Mouse (Mus musculus): ENCODE measurements around the gene Heca. TPM values are rescaled to one million over a fixed set of nuclear protein-coding genes. Genes with fewer than 3 reads are reported as not detected.
"Not testable (repeated sequence)": the region's sequence is repeated elsewhere in the genome, so short reads cannot be mapped to it uniquely, and the experiment has no call there.

The Heca gene
- polyA plus RNA-seq, 1 experiment from 2014 or later = 4.8 TPM

DNA sequence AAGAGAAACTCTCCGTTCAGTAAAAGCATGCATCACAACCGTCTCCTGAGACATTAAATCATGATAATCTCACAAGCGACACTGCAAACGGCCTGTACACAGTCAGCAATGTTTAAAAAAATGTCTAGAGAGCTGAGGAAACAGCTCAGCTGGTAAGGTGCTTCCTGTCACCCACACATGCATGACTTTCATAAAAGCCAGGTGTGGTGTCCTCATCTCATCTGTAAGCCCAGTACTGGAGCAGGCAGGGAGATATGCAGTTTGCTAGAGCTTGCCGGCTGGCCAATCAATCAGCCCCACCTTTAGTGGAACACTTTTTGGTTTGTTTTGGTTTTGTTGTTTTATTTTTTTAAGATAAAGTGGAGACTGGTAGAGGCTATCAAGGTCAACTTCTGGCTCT is 27.9 kb downstream of the Heca start:
- Histone ChIP-seq H3K9me3 (ENCODE audit: control insufficient read depth, low read length) (no peaks in the 10 kb centered on the region), H3K4me3 (ENCODE audit: low read depth, low read length) (no peak overlapping the region), H3K36me3 (ENCODE audit: control insufficient read depth, insufficient read depth, low read length) (no peaks in the 10 kb centered on the region; the same call in 1 of the 2 replicates), H3K27ac (ENCODE audit: low read depth, low read length) (no peak overlapping the region), H3K4me1 (replicated peaks; ENCODE audit: control insufficient read depth, insufficient read depth, low read length) (no peaks in the 10 kb centered on the region), H3K9ac (ENCODE audit: low read length) (no peak overlapping the region), H3K4me2 (ENCODE audit: low read depth, low read length, severe bottlenecking) (no peak overlapping the region), H3K27me3 (ENCODE audit: control insufficient read depth, insufficient read depth, low read length) (no peaks in the 10 kb centered on the region)
- no peak for DNase-seq (ENCODE audit: low spot score)
- 85% methylated on average over 5 of the region's 5 CpGs for WGBS
- ATAC-seq (replicated peaks; ENCODE audit: low FRiP score) = no peak

DNA sequence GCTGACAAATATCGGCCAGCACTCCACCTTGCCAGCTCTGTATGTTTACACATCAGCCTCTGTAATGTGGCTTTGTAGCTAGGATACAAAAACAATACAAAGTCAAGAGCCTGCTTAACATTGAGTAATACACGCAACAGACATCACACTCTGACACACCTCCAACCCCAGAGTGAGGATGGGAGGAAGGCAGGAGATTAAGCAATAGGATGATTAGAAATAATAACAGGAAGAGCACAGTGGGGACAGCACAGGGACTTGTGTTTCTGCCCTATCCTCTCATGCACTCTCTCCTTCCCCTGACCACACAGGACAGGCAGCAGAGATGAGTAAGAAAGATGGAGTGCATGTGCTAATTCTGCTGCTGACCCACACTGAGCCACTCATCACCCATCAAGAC is 28.8 kb downstream of the Heca start:
- Histone ChIP-seq H3K4me1 (replicated peaks; ENCODE audit: control insufficient read depth, insufficient read depth, low read length) (no peaks in the 10 kb centered on the region), H3K9ac (ENCODE audit: low read length) (no peak overlapping the region), H3K9me3 (ENCODE audit: control insufficient read depth, low read length) (no peaks in the 10 kb centered on the region), H3K27me3 (ENCODE audit: control insufficient read depth, insufficient read depth, low read length) (no peaks in the 10 kb centered on the region), H3K4me2 (ENCODE audit: low read depth, low read length, severe bottlenecking) (no peak overlapping the region), H3K4me3 (ENCODE audit: low read depth, low read length) (no peak overlapping the region), H3K27ac (ENCODE audit: low read depth, low read length) (no peak overlapping the region), H3K36me3 (ENCODE audit: control insufficient read depth, insufficient read depth, low read length) (no peaks in the 10 kb centered on the region; the same call in 1 of the 2 replicates)
- DNase-seq (ENCODE audit: low spot score) (no peak), ATAC-seq (replicated peaks; ENCODE audit: low FRiP score) (no peak)
- 90% methylated on average over 2 of the region's 2 CpGs for WGBS

DNA sequence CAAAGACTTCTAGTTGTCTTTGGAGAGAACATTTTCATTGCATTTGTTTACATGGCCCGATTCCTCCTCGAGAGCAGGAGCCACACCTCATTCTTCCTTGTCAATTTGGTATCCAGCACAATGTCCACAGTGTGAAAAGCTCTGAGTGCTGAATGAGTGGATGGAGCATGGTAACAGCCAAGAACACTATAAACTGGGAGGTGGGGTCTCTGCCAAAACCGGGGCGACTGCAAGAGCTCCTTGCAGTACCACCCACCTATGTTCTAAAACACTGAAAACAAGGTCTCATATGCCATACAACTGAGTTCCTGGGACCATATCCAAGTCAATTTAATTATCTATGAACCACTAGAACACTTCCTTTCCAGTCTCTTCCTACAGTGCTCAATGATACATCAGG is 39.1 kb downstream of the Heca start:
- Histone ChIP-seq H3K9ac (ENCODE audit: low read length) (no peak overlapping the region), H3K4me3 (ENCODE audit: low read depth, low read length) (no peak overlapping the region), H3K36me3 (ENCODE audit: control insufficient read depth, insufficient read depth, low read length) (no peaks in the 10 kb centered on the region), H3K27me3 (ENCODE audit: control insufficient read depth, insufficient read depth, low read length) (no peaks in the 10 kb centered on the region), H3K4me1 (replicated peaks; ENCODE audit: control insufficient read depth, insufficient read depth, low read length) (no peaks in the 10 kb centered on the region), H3K9me3 (ENCODE audit: control insufficient read depth, low read length) (no peaks in the 10 kb centered on the region), H3K4me2 (ENCODE audit: low read depth, low read length, severe bottlenecking) (no peak overlapping the region), H3K27ac (ENCODE audit: low read depth, low read length) (no peak overlapping the region)
- 89% methylated on average over 4 of the region's 4 CpGs for WGBS
- no peak for DNase-seq (ENCODE audit: low spot score)
- ATAC-seq (replicated peaks; ENCODE audit: low FRiP score) = no peak

DNA sequence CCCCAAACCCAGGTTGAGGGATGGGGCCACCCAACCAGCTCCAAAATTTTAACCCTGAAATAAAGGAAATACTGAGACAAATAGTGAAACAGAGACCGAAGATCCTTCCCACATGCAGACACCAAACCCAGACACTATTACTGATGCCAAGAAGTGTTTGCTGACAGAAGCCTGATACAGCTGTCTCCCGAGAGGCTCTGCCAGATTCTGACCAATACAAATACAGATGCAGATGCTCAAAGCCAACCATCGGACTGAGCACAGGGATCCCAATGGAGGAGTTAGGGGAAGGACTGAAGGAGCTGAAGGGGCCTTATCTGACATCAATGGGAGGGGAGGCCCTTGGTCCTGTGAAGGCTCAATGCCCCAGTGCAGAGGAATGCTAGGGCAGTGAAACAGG is 41.5 kb downstream of the Heca start:
- not testable (repeated sequence) for H3K9me3 ChIP-seq (ENCODE audit: control insufficient read depth, low read length); H3K9ac ChIP-seq (ENCODE audit: low read length); H3K27ac ChIP-seq (ENCODE audit: low read depth, low read length); ATAC-seq (replicated peaks; ENCODE audit: low FRiP score); H3K4me2 ChIP-seq (ENCODE audit: low read depth, low read length, severe bottlenecking); H3K27me3 ChIP-seq (ENCODE audit: control insufficient read depth, insufficient read depth, low read length); H3K4me3 ChIP-seq (ENCODE audit: low read depth, low read length); DNase-seq (ENCODE audit: low spot score); H3K36me3 ChIP-seq (ENCODE audit: control insufficient read depth, insufficient read depth, low read length); H3K4me1 ChIP-seq (replicated peaks; ENCODE audit: control insufficient read depth, insufficient read depth, low read length)
- 84% methylated on average over 3 of the region's 3 CpGs for WGBS

DNA sequence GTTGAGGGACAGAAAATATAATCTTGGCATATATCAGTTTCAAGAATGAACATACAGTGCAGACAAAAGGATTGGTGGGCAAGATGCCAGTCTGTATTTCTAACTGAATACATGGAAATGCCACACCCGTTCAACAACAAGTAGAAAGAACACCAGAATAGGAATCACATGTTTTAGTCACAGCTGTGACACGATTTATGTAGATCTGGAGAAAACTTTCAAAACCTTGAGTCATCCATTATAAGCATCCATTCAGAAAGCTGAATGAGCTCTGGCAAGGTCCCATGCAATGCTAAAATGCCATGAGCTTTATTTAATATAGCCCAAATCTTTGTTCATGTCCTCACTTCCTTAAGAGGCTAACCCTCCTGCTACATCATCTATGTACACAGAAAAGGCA is 44.4 kb downstream of the Heca start:
- Histone ChIP-seq H3K4me3 (ENCODE audit: low read depth, low read length) (no peak overlapping the region), H3K4me1 (replicated peaks; ENCODE audit: control insufficient read depth, insufficient read depth, low read length) (no peaks in the 10 kb centered on the region), H3K36me3 (ENCODE audit: control insufficient read depth, insufficient read depth, low read length) (no peaks in the 10 kb centered on the region; the same call in 1 of the 2 replicates), H3K27ac (ENCODE audit: low read depth, low read length) (no peak overlapping the region), H3K9me3 (ENCODE audit: control insufficient read depth, low read length) (no peaks in the 10 kb centered on the region), H3K4me2 (ENCODE audit: low read depth, low read length, severe bottlenecking) (no peak overlapping the region), H3K9ac (ENCODE audit: low read length) (no peak overlapping the region), H3K27me3 (ENCODE audit: control insufficient read depth, insufficient read depth, low read length) (no peaks in the 10 kb centered on the region)
- ATAC-seq (replicated peaks; ENCODE audit: low FRiP score) (no peak), DNase-seq (ENCODE audit: low spot score) (no peak)
- WGBS = 83% methylated on average over 2 of the region's 2 CpGs

DNA sequence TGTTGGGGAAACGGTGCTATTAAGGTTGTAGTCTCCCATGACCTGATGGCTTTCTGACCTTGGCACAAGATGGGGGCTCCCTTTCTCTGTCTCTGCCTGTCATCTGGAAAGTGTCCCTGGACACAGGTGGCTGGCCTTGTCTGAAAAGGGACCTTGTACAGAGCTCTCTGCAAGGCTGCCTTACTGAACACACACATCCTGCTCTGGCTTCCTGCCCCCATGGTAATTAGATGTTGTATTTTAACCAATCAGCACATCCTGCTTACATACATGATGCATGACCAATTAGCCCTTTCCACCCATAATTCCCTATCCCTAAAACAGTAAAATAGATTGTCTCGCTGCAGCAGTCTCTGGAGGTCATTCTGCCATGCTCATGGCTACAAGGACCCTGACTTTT is 67.1 kb downstream of the Heca start:
- no peak for DNase-seq (ENCODE audit: low spot score)
- H3K27ac ChIP-seq (ENCODE audit: low read depth, low read length) = no peak overlapping the region
- WGBS = 85% methylated on average over 2 of the region's 2 CpGs
- H3K9ac ChIP-seq (ENCODE audit: low read length) = no peak overlapping the region
- no peak overlapping the region for H3K4me3 ChIP-seq (ENCODE audit: low read depth, low read length)
- H3K36me3 ChIP-seq (ENCODE audit: control insufficient read depth, insufficient read depth, low read length) = no peaks in the 10 kb centered on the region
- no peaks in the 10 kb centered on the region for H3K4me1 ChIP-seq (replicated peaks; ENCODE audit: control insufficient read depth, insufficient read depth, low read length)
- no peak for ATAC-seq (replicated peaks; ENCODE audit: low FRiP score)
- no peaks in the 10 kb centered on the region for H3K27me3 ChIP-seq (ENCODE audit: control insufficient read depth, insufficient read depth, low read length)
- H3K4me2 ChIP-seq (ENCODE audit: low read depth, low read length, severe bottlenecking) = no peak overlapping the region
- no peaks in the 10 kb centered on the region for H3K9me3 ChIP-seq (ENCODE audit: control insufficient read depth, low read length)

DNA sequence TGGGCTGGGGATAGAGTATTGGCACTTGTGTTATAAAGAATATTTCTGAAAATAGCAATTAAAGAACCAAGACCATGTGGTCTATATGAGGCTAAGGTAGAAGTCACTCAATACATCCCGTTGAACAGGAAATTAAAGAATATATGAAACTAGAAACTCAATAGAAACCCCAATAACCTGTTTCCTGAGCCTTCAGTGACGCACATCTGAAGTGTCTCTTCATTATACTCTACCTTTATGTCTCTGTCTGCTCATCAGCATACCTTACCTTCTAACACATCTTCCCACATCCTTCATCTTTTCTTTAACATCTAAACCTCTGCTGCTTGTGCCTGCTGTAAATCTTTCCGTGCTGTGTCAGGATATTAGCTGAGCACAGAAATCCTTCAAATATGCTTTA is 67.8 kb downstream of the Heca start:
- H3K36me3 ChIP-seq (ENCODE audit: control insufficient read depth, insufficient read depth, low read length) = no peaks in the 10 kb centered on the region
- H3K4me3 ChIP-seq (ENCODE audit: low read depth, low read length) = no peak overlapping the region
- DNase-seq (ENCODE audit: low spot score) = no peak
- H3K9me3 ChIP-seq (ENCODE audit: control insufficient read depth, low read length) = no peaks in the 10 kb centered on the region
- no peak for ATAC-seq (replicated peaks; ENCODE audit: low FRiP score)
- no peak overlapping the region for H3K4me2 ChIP-seq (ENCODE audit: low read depth, low read length, severe bottlenecking)
- no peaks in the 10 kb centered on the region for H3K4me1 ChIP-seq (replicated peaks; ENCODE audit: control insufficient read depth, insufficient read depth, low read length)
- WGBS = 91% methylated on average over 3 of the region's 3 CpGs
- no peak overlapping the region for H3K27ac ChIP-seq (ENCODE audit: low read depth, low read length)
- no peaks in the 10 kb centered on the region for H3K27me3 ChIP-seq (ENCODE audit: control insufficient read depth, insufficient read depth, low read length)
- H3K9ac ChIP-seq (ENCODE audit: low read length) = no peak overlapping the region

DNA sequence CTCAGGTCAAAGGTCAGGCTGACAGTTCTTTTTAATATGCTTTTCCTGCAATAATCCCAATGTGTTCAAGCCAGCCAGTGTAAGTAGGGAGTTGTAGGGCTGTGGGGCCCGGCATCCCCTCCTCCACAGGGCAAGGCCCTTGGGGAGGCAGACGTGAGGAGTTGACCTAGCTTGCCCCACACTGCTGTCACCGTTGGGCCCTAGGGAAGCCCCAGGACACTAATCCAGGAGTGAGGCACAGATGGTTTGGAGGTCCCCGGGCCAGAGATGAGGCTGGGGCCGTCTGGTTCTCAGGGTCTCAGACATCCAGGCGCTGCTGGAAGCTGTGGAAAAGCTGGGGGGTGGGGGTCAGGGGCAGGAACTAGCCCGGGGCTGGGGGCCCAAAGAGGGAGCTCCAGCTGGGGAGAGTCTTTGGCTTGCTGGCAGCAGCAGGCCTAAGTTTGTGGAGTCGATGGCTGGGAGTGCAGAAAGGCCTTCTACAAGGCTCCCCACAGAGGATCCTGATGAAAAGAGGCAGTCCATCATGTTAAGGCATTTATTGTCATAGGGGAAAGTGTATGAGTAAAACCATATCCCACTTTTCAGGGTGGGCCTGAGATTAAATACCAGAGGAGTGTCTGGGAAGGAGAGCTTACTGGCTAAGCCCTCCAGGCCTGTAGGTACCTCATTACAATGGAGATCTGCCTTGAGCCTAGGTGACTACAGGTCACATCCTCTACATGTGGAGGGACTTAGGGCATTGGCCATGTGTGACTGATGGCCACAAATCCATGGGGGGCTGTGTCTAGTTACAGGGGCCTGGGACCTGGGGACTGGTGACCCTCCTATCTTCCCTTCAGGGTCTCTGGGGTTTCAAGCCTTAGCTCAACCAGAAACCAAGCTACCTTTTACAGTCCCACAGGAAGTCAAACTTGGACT is 69.6 kb downstream of the Heca start:
- H3K27ac ChIP-seq (ENCODE audit: low read depth, low read length) = no peak overlapping the region
- DNase-seq (ENCODE audit: low spot score) (peak; percentile 49), ATAC-seq (replicated peaks; ENCODE audit: low FRiP score) (peak; percentile 51; the same call in 1 of the 2 replicates)
- no peak overlapping the region for H3K4me2 ChIP-seq (ENCODE audit: low read depth, low read length, severe bottlenecking)
- no peak overlapping the region for H3K9ac ChIP-seq (ENCODE audit: low read length)
- H3K4me1 ChIP-seq (replicated peaks; ENCODE audit: control insufficient read depth, insufficient read depth, low read length) = no peaks in the 10 kb centered on the region
- WGBS = 59% methylated on average over 8 of the region's 8 CpGs
- no peaks in the 10 kb centered on the region for H3K9me3 ChIP-seq (ENCODE audit: control insufficient read depth, low read length)
- no peak overlapping the region for H3K4me3 ChIP-seq (ENCODE audit: low read depth, low read length)
- H3K27me3 ChIP-seq (ENCODE audit: control insufficient read depth, insufficient read depth, low read length) = no peaks in the 10 kb centered on the region
- H3K36me3 ChIP-seq (ENCODE audit: control insufficient read depth, insufficient read depth, low read length) = no peaks in the 10 kb centered on the region

Measured in forebrain, embryonic 11.5 days (tissue).